Mouse (Mus musculus): Measurements from ENCODE around the gene Psme4.

The Psme4 gene

GRCm38 (mm10) chr11:30786230-30786983 lies 14.9 kb downstream of the Psme4 start:
- no peak for DNase-seq (ENCODE audit: low read depth, low spot score)

GRCm38 (mm10) chr11:30792680-30793079 lies 21.2 kb downstream of the Psme4 start:
- DNase-seq (ENCODE audit: low read depth, low spot score): no peak

- no peak for DNase-seq (ENCODE audit: low read depth, low spot score)
These were observed 22.2 kb downstream of the Psme4 start for GRCm38 (mm10) chr11:30793753-30794152.

GRCm38 (mm10) chr11:30797236-30797635 lies 25.7 kb downstream of the Psme4 start:
- DNase-seq (ENCODE audit: low read depth, low spot score): no peak

- DNase-seq (ENCODE audit: low read depth, low spot score): peak; percentile 36
These were observed 28.0 kb downstream of the Psme4 start for GRCm38 (mm10) chr11:30799496-30799895.

GRCm38 (mm10) chr11:30800091-30800490 lies 28.6 kb downstream of the Psme4 start:
- DNase-seq (ENCODE audit: low read depth, low spot score): no peak

- DNase-seq (ENCODE audit: low read depth, low spot score): no peak
These were observed 30.9 kb downstream of the Psme4 start for GRCm38 (mm10) chr11:30802421-30802820.

- no peak for DNase-seq (ENCODE audit: low read depth, low spot score)
These were observed 49.6 kb downstream of the Psme4 start for GRCm38 (mm10) chr11:30821116-30821515.

- DNase-seq (ENCODE audit: low read depth, low spot score): no peak
These were observed 67.3 kb downstream of the Psme4 start for GRCm38 (mm10) chr11:30838793-30839192.

- DNase-seq (ENCODE audit: low read depth, low spot score): no peak
These were observed 72.8 kb downstream of the Psme4 start for GRCm38 (mm10) chr11:30844355-30844754.

- no peak for DNase-seq (ENCODE audit: low read depth, low spot score)
These were observed 100.9 kb downstream of the Psme4 start for GRCm38 (mm10) chr11:30872425-30872824.

GRCm38 (mm10) chr11:30885171-30885871 lies 113.8 kb downstream of the Psme4 start, which contains the start of the genes Gpr75 and Asb3:
Gene Gpr75 (plus strand): TSS chr11:30885358.
Gene Asb3 (plus strand): TSS chr11:30885416.
- no peak for DNase-seq (ENCODE audit: low read depth, low spot score)

GRCm38 (mm10) chr11:30888153-30888552 lies 116.6 kb downstream of the Psme4 start:
- no peak for DNase-seq (ENCODE audit: low read depth, low spot score)

- DNase-seq (ENCODE audit: low read depth, low spot score): no peak
These were observed 124.7 kb downstream of the Psme4 start for GRCm38 (mm10) chr11:30896201-30896600.

GRCm38 (mm10) chr11:30899312-30899711 lies 127.8 kb downstream of the Psme4 start:
- DNase-seq (ENCODE audit: low read depth, low spot score): no peak

GRCm38 (mm10) chr11:30912311-30912710 lies 140.8 kb downstream of the Psme4 start:
- no peak for DNase-seq (ENCODE audit: low read depth, low spot score)

GRCm38 (mm10) chr11:30920641-30921040 lies 149.1 kb downstream of the Psme4 start:
- no peak for DNase-seq (ENCODE audit: low read depth, low spot score)

- DNase-seq (ENCODE audit: low read depth, low spot score): no peak
These were observed 151.8 kb downstream of the Psme4 start for GRCm38 (mm10) chr11:30923283-30923682.

GRCm38 (mm10) chr11:30928079-30928478 lies 156.6 kb downstream of the Psme4 start:
- no peak for DNase-seq (ENCODE audit: low read depth, low spot score)

GRCm38 (mm10) chr11:30928498-30928897 lies 157.0 kb downstream of the Psme4 start:
- no peak for DNase-seq (ENCODE audit: low read depth, low spot score)
